Mouse (Mus musculus): ENCODE data around the gene Lrrc27. TPM values are rescaled to one million over a fixed set of nuclear protein-coding genes. Genes with fewer than 3 reads are reported as not detected.
A peak's percentile ranks its signal among the peaks of the same experiment; 100 is the strongest.

Lrrc27 gene
- polyA plus RNA-seq, 1 experiment from 2014 or later, result 4.6 TPM

GRCm38 (mm10) chr7:139248615-139249405 lies 36.0 kb downstream of the Lrrc27 start:
- H3K4me2 ChIP-seq, result peak overlapping the region; percentile 99
- H3K9ac ChIP-seq, result peak overlapping the region; percentile 75
- peak overlapping the region; percentile 61 for H3K4me3 ChIP-seq
- peaks cover 41% of the 10 kb centered on the region for H3K4me1 ChIP-seq
- under 1% methylated on average over 45 of the region's 45 CpGs for WGBS
- peak; percentile 21; the same call in 1 of the 2 replicates for ATAC-seq (replicated peaks)
- H3K36me3 ChIP-seq (replicated peaks), result no peaks in the 10 kb centered on the region
- H3K9me3 ChIP-seq, result no peaks in the 10 kb centered on the region
- peaks cover 14% of the 10 kb centered on the region for H3K27me3 ChIP-seq (replicated peaks)
- H3K27ac ChIP-seq, result no peak overlapping the region; the same call in 1 of the 2 replicates

GRCm38 (mm10) chr7:139249406-139250210 lies 36.8 kb downstream of the Lrrc27 start:
- Histone ChIP-seq H3K9ac (no peak overlapping the region), H3K4me1 (peaks cover 41% of the 10 kb centered on the region), H3K9me3 (no peaks in the 10 kb centered on the region), H3K4me3 (peak overlapping the region; percentile 61), H3K27ac (no peak overlapping the region), H3K36me3 (replicated peaks) (no peaks in the 10 kb centered on the region), H3K4me2 (peak overlapping the region; percentile 99; the same call in 1 of the 2 replicates), H3K27me3 (replicated peaks) (peaks cover 14% of the 10 kb centered on the region)
- 34% methylated on average over 7 of the region's 7 CpGs for WGBS
- ATAC-seq (replicated peaks), result no peak

DNA sequence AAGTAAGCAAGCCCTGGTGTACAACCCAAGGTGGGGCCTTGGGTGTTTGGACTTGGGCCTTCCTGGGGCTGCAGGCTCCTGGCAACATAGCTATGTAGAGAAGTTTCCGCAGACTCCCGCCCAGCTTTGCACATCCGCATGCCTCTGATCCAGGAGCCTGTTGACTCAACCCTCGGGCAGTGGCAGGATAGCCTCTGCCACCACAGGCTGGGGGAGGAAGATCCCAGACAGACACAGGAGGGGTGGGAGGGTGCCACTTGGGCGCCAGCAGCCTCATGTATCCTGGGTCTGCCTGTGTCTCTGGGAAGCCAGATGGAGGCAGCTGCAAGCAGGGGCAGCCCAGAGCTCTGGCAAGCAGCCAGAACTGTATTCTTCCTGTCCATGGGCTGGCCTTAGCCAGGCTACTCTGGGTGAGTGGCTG lies 39.1 kb downstream of the Lrrc27 start:
- Histone ChIP-seq H3K27me3 (replicated peaks) (peaks cover 5% of the 10 kb centered on the region), H3K4me1 (peaks cover 39% of the 10 kb centered on the region), H3K4me3 (no peak overlapping the region), H3K27ac (no peak overlapping the region), H3K36me3 (replicated peaks) (no peaks in the 10 kb centered on the region), H3K9ac (no peak overlapping the region), H3K4me2 (no peak overlapping the region), H3K9me3 (no peaks in the 10 kb centered on the region)
- ATAC-seq (replicated peaks), result no peak
- 77% methylated on average over 5 of the region's 5 CpGs for WGBS

DNA sequence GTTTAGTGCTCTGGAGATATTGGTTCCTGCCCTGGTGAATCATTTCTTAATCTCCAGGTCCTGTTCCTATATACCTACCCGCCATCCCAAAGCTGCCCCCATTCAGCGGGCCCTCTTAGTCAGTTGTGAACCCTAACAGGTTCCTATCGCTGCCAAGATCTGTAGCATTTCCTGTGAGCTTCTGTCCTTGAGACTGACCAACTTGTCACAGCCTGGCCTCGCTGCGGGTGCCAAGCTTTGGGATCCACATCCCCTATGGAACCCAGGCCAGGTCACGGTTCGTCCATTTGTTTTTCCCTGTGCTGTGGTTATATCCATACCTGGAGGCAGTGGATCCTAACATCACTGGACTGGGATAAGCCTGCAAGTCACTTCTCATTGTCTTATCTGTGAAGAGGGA lies 39.8 kb downstream of the Lrrc27 start:
- Histone ChIP-seq H3K9ac (no peak overlapping the region), H3K4me3 (no peak overlapping the region), H3K4me1 (peaks cover 33% of the 10 kb centered on the region), H3K27ac (no peak overlapping the region), H3K27me3 (replicated peaks) (peaks cover 3% of the 10 kb centered on the region), H3K36me3 (replicated peaks) (no peaks in the 10 kb centered on the region), H3K4me2 (no peak overlapping the region), H3K9me3 (no peaks in the 10 kb centered on the region)
- WGBS, result 89% methylated on average over 7 of the region's 7 CpGs
- no peak for ATAC-seq (replicated peaks)

DNA sequence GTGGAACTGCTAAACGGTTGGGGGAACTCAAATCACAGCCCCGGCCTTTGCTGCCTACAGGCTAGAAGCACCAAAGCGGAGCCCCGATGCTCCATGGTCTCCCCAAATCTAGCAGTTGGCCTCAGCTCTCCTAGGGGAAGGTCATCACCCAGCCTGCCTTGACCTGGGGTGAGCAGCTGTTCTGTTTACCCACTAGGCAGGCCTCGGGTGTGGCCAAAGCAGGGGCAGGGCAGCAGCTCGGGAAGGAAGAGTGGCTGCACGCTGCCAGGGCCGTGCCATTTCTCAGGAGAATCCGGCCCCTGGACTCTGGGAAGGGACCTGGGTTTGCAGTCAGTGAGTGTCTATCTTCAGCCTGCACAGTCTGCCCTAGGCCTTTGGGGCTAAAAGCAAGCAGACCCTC lies 40.2 kb downstream of the Lrrc27 start:
- H3K9ac ChIP-seq, result no peak overlapping the region
- H3K36me3 ChIP-seq (replicated peaks), result no peaks in the 10 kb centered on the region
- WGBS, result 75% methylated on average over 9 of the region's 9 CpGs
- H3K4me2 ChIP-seq, result no peak overlapping the region
- peaks cover 28% of the 10 kb centered on the region for H3K4me1 ChIP-seq
- H3K27ac ChIP-seq, result no peak overlapping the region
- H3K27me3 ChIP-seq (replicated peaks), result peaks cover 3% of the 10 kb centered on the region
- no peak overlapping the region for H3K4me3 ChIP-seq
- H3K9me3 ChIP-seq, result no peaks in the 10 kb centered on the region
- ATAC-seq (replicated peaks), result no peak

GRCm38 (mm10) chr7:139253462-139253861 lies 40.7 kb downstream of the Lrrc27 start:
- Histone ChIP-seq H3K9me3 (no peaks in the 10 kb centered on the region), H3K4me3 (no peak overlapping the region), H3K36me3 (replicated peaks) (no peaks in the 10 kb centered on the region), H3K27ac (no peak overlapping the region), H3K27me3 (replicated peaks) (peaks cover 3% of the 10 kb centered on the region), H3K4me2 (no peak overlapping the region), H3K4me1 (peaks cover 28% of the 10 kb centered on the region), H3K9ac (no peak overlapping the region)
- no peak for ATAC-seq (replicated peaks)
- 90% methylated on average over 3 of the region's 3 CpGs for WGBS

- H3K27me3 ChIP-seq (replicated peaks), result peaks cover under 1% of the 10 kb centered on the region
- H3K4me3 ChIP-seq, result no peak overlapping the region
- H3K4me1 ChIP-seq, result peaks cover 17% of the 10 kb centered on the region; the same call in 1 of the 2 replicates
- no peak overlapping the region for H3K4me2 ChIP-seq
- WGBS, result 81% methylated on average over 5 of the region's 5 CpGs
- no peak for ATAC-seq (replicated peaks)
- no peak overlapping the region for H3K27ac ChIP-seq
- H3K9me3 ChIP-seq, result no peaks in the 10 kb centered on the region
- no peak overlapping the region for H3K9ac ChIP-seq
- H3K36me3 ChIP-seq (replicated peaks), result no peaks in the 10 kb centered on the region
These were observed 41.8 kb downstream of the Lrrc27 start for GRCm38 (mm10) chr7:139254626-139255025.

DNA sequence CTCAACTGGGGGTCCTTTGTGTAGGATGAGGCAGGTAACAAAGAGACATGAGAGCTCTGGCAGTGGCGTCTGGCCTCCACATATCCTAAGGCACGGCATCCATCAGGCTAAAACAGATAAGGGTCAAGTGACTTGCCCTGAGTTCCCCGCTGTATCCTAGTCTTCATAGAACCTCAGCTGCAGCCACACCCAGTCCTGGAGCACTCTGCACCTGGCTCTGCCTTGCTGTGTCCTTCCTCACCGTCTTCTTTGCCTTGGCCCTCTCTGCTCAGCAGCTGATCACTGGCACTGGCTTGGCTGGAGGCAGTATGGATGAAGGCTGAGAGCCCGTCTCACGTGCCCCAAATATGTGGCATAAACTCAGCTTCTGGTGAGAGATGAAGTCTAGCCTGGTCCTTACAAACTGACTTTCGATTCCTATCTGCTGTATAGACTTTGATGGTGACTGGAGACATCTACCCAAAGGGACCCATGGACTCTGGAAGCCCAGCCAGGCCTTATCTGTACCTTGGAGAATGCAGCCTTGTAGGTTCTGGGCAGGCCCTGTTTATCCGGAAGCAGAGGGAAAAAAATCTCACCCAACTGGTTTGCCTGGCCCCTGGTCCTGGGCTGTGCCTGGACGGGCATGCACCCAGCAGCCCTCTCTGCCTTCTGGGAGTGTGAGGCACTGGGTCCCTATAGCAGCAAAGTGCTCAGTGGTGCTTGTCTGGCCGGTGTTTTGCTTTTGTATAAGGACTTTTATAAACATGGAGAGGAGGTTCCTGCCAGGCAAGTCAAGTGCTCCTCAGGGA lies 45.2 kb downstream of the Lrrc27 start:
- H3K4me3 ChIP-seq, result no peak overlapping the region
- H3K27ac ChIP-seq, result no peak overlapping the region
- no peaks in the 10 kb centered on the region for H3K27me3 ChIP-seq (replicated peaks)
- no peak overlapping the region for H3K9ac ChIP-seq
- H3K9me3 ChIP-seq, result no peaks in the 10 kb centered on the region
- WGBS, result 78% methylated on average over 10 of the region's 10 CpGs
- H3K4me1 ChIP-seq, result no peaks in the 10 kb centered on the region
- no peak overlapping the region for H3K4me2 ChIP-seq
- no peak for ATAC-seq (replicated peaks)
- H3K36me3 ChIP-seq (replicated peaks), result no peaks in the 10 kb centered on the region

- H3K9me3 ChIP-seq, result no peaks in the 10 kb centered on the region
- WGBS, result 35% methylated on average over 4 of the region's 4 CpGs
- ATAC-seq (replicated peaks), result no peak
- no peaks in the 10 kb centered on the region for H3K4me1 ChIP-seq
- no peak overlapping the region for H3K4me3 ChIP-seq
- no peak overlapping the region for H3K4me2 ChIP-seq
- H3K9ac ChIP-seq, result no peak overlapping the region
- no peak overlapping the region for H3K27ac ChIP-seq
- no peaks in the 10 kb centered on the region for H3K27me3 ChIP-seq (replicated peaks)
- no peaks in the 10 kb centered on the region for H3K36me3 ChIP-seq (replicated peaks)
These were observed 51.5 kb downstream of the Lrrc27 start for GRCm38 (mm10) chr7:139264337-139264736.

GRCm38 (mm10) chr7:139265634-139266033 lies 52.8 kb downstream of the Lrrc27 start:
- Histone ChIP-seq H3K4me2 (no peak overlapping the region), H3K27ac (no peak overlapping the region), H3K36me3 (replicated peaks) (no peaks in the 10 kb centered on the region), H3K9ac (no peak overlapping the region), H3K4me1 (no peaks in the 10 kb centered on the region), H3K4me3 (no peak overlapping the region), H3K27me3 (replicated peaks) (no peaks in the 10 kb centered on the region), H3K9me3 (no peaks in the 10 kb centered on the region)
- ATAC-seq (replicated peaks), result no peak
- WGBS, result 75% methylated on average over 6 of the region's 6 CpGs

- no peak overlapping the region for H3K4me3 ChIP-seq
- no peaks in the 10 kb centered on the region for H3K4me1 ChIP-seq
- H3K36me3 ChIP-seq (replicated peaks), result no peaks in the 10 kb centered on the region
- H3K9me3 ChIP-seq, result no peaks in the 10 kb centered on the region
- H3K27me3 ChIP-seq (replicated peaks), result no peaks in the 10 kb centered on the region
- H3K27ac ChIP-seq, result no peak overlapping the region
- no peak for ATAC-seq (replicated peaks)
- no peak overlapping the region for H3K9ac ChIP-seq
- WGBS, result 80% methylated on average over 6 of the region's 6 CpGs
- H3K4me2 ChIP-seq, result no peak overlapping the region
These were observed 53.6 kb downstream of the Lrrc27 start for GRCm38 (mm10) chr7:139266431-139266830.

Measured in midbrain, embryonic 15.5 days (tissue).